Mouse (Mus musculus) intestine, embryonic 16.5 days (tissue): Measurements from ENCODE around the gene Crispld2. TPM values are rescaled to one million over a fixed set of nuclear protein-coding genes. Genes with fewer than 3 reads are reported as not detected.

Source experiments
- ATAC-seq: fragments of 200-750 bp; cut with Nextera tagmentation; 2 replicates; pipeline ENCODE4 v1.8.0; 2017; ENCODE audit warnings: moderate TSS enrichment, moderate library complexity
- H3K27ac ChIP-seq: fragments of 300-500 bp; sonication (generic); 2 replicates; pipeline ENCODE4 v1.5.1; 2014; ENCODE audit warnings: mild to moderate bottlenecking, low read length
- H3K27me3 ChIP-seq: fragments of 300-500 bp; sonication (generic); replicated peaks from 2 replicates; pipeline ENCODE4 v1.6.1; 2014; ENCODE audit warnings: low read length, control low read depth, mixed read lengths; ENCODE audit not compliant: control insufficient read depth, insufficient read depth
- H3K36me3 ChIP-seq: fragments of 300-500 bp; sonication (generic); 2 replicates; pipeline ENCODE4 v1.6.1; 2014; ENCODE audit warnings: low read length, control low read depth; ENCODE audit not compliant: control insufficient read depth, insufficient read depth
- H3K4me1 ChIP-seq: fragments of 300-500 bp; sonication (generic); 2 replicates; pipeline ENCODE4 v1.6.1; 2014; ENCODE audit warnings: low read length, control low read depth, mixed read lengths; ENCODE audit not compliant: control insufficient read depth, insufficient read depth
- H3K4me2 ChIP-seq: fragments of 300-500 bp; sonication (generic); 2 replicates; pipeline ENCODE4 v1.6.1; 2014; ENCODE audit warnings: low read depth, low read length, control low read depth
- H3K4me3 ChIP-seq: fragments of 300-500 bp; sonication (generic); 2 replicates; pipeline ENCODE4 v1.5.1; 2014; ENCODE audit warnings: mild to moderate bottlenecking, low read length
- H3K9ac ChIP-seq: fragments of 300-500 bp; sonication (generic); 2 replicates; pipeline ENCODE4 v1.6.1; 2014; ENCODE audit warnings: low read depth, low read length
- H3K9me3 ChIP-seq: fragments of 300-500 bp; sonication (generic); 2 replicates; pipeline ENCODE4 v1.6.1; 2016; ENCODE audit warnings: low read length, control low read depth; ENCODE audit not compliant: control insufficient read depth
- WGBS: fragments of 180-500 bp; shearing (Covaris S2); extraction: QIAGEN DNeasy Blood & Tissue Kit; methylation state at CpG from one replicate; pipeline ENCODE4 v1.1.7; 2014; 5-methylcytosine and 5-hydroxymethylcytosine counted together
- polyA plus RNA-seq: library from polyadenylated mRNA; unstranded; fragments of >200 nt; fragmentation: Nextera tagmentation; extraction: Ambion mirVana; gene quantifications from 2 replicates; pipeline ENCODE4 v1.2.1, GENCODE M21; 2015

Crispld2 gene
- polyA plus RNA-seq, 1 experiment from 2014 or later = 23.1 TPM

DNA sequence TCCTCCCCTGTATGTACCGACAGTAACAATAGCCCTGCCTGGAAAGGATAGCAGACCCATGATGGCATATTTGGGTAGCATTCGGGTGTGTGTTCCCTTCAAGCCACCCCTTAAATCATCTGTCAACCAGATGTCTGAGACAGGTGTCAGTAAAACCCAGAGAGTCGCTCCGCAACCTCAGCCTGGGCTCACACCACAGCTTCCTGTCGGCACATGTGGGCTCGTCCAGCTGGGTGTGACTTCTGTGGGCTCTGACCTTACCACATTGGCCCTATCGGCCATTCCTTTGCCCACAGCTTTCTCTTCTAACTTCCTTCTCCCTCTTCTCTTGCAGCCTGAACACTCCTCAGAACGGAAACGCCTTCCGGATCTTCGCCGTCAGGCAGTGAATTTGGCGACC, 57.7 kb downstream of the Crispld2 start:
- no peak overlapping the region for H3K4me3 ChIP-seq
- no peaks in the 10 kb centered on the region for H3K4me1 ChIP-seq
- H3K9me3 ChIP-seq = no peaks in the 10 kb centered on the region
- H3K27me3 ChIP-seq = no peaks in the 10 kb centered on the region
- no peak overlapping the region for H3K4me2 ChIP-seq
- no peak for ATAC-seq
- WGBS = 87% methylated on average over 13 of the region's 13 CpGs
- H3K9ac ChIP-seq = no peak overlapping the region
- no peak overlapping the region for H3K27ac ChIP-seq
- H3K36me3 ChIP-seq = no peaks in the 10 kb centered on the region

GRCm38 (mm10) chr8:120050376-120050775, 58.1 kb downstream of the Crispld2 start:
- H3K27me3 ChIP-seq = no peaks in the 10 kb centered on the region
- no peaks in the 10 kb centered on the region for H3K4me1 ChIP-seq
- H3K27ac ChIP-seq = no peak overlapping the region
- no peak for ATAC-seq
- no peak overlapping the region for H3K9ac ChIP-seq
- H3K4me3 ChIP-seq = no peak overlapping the region
- H3K9me3 ChIP-seq = no peaks in the 10 kb centered on the region
- H3K36me3 ChIP-seq = no peaks in the 10 kb centered on the region
- no peak overlapping the region for H3K4me2 ChIP-seq
- WGBS = 85% methylated on average over 10 of the region's 10 CpGs

GRCm38 (mm10) chr8:120051006-120051405, 58.8 kb downstream of the Crispld2 start:
- H3K36me3 ChIP-seq = no peaks in the 10 kb centered on the region
- H3K4me2 ChIP-seq = no peak overlapping the region
- no peaks in the 10 kb centered on the region for H3K4me1 ChIP-seq
- no peak for ATAC-seq
- no peak overlapping the region for H3K9ac ChIP-seq
- H3K27me3 ChIP-seq = no peaks in the 10 kb centered on the region
- H3K4me3 ChIP-seq = no peak overlapping the region
- H3K27ac ChIP-seq = no peak overlapping the region
- 54% methylated on average over 4 of the region's 4 CpGs for WGBS
- H3K9me3 ChIP-seq = no peaks in the 10 kb centered on the region

DNA sequence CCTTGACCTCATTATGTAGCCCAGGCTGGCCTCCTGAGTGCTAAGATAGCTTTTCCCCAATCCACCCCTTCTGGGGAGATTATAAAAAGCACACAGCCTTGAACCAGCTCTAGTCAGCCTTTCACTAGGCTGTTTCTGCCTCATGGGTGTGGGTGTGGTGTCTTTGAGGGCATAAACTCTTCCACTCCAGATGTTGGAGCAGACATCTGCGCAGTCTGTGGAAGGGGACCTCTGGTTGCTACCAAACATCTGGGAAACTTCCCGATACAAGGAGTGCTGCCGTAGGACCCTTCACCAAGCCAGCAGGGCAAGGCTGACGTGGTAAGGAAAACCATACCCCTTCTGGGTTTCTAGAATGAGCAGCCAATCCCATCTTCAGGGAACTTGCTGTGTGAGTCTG, 59.7 kb downstream of the Crispld2 start:
- Histone ChIP-seq H3K9me3 (no peaks in the 10 kb centered on the region), H3K9ac (no peak overlapping the region), H3K4me3 (no peak overlapping the region), H3K27me3 (no peaks in the 10 kb centered on the region), H3K27ac (no peak overlapping the region), H3K36me3 (no peaks in the 10 kb centered on the region), H3K4me1 (no peaks in the 10 kb centered on the region), H3K4me2 (no peak overlapping the region)
- WGBS = 83% methylated on average over 4 of the region's 4 CpGs
- ATAC-seq = no peak

- no peak for ATAC-seq
Measured at GRCm38 (mm10) chr8:120052318-120052717, 60.1 kb downstream of the Crispld2 start.

GRCm38 (mm10) chr8:120054833-120055232, 62.6 kb downstream of the Crispld2 start:
- H3K4me3 ChIP-seq = no peak overlapping the region
- H3K4me1 ChIP-seq = no peaks in the 10 kb centered on the region
- H3K27me3 ChIP-seq = no peaks in the 10 kb centered on the region
- no peaks in the 10 kb centered on the region for H3K36me3 ChIP-seq
- no peak overlapping the region for H3K27ac ChIP-seq
- ATAC-seq = no peak
- WGBS = 91% methylated on average over 3 of the region's 3 CpGs
- no peak overlapping the region for H3K4me2 ChIP-seq
- no peaks in the 10 kb centered on the region for H3K9me3 ChIP-seq
- no peak overlapping the region for H3K9ac ChIP-seq

More at GRCm38 (mm10) chr8:120052318-120052717, 60.1 kb downstream of the Crispld2 start:
- no peaks in the 10 kb centered on the region for H3K4me1 ChIP-seq
- H3K9ac ChIP-seq = no peak overlapping the region
- no peaks in the 10 kb centered on the region for H3K36me3 ChIP-seq
- WGBS = 74% methylated on average over 8 of the region's 8 CpGs
- no peaks in the 10 kb centered on the region for H3K9me3 ChIP-seq
- H3K4me3 ChIP-seq = no peak overlapping the region
- H3K4me2 ChIP-seq = no peak overlapping the region
- H3K27ac ChIP-seq = no peak overlapping the region
- no peaks in the 10 kb centered on the region for H3K27me3 ChIP-seq

GRCm38 (mm10) chr8:120057078-120057477, 64.8 kb downstream of the Crispld2 start:
- H3K27ac ChIP-seq = no peak overlapping the region
- ATAC-seq = no peak
- no peaks in the 10 kb centered on the region for H3K36me3 ChIP-seq
- H3K9ac ChIP-seq = no peak overlapping the region
- no peaks in the 10 kb centered on the region for H3K4me1 ChIP-seq
- H3K4me2 ChIP-seq = no peak overlapping the region
- WGBS = 66% methylated on average over 2 of the region's 2 CpGs
- H3K9me3 ChIP-seq = no peaks in the 10 kb centered on the region
- H3K4me3 ChIP-seq = no peak overlapping the region
- no peaks in the 10 kb centered on the region for H3K27me3 ChIP-seq

DNA sequence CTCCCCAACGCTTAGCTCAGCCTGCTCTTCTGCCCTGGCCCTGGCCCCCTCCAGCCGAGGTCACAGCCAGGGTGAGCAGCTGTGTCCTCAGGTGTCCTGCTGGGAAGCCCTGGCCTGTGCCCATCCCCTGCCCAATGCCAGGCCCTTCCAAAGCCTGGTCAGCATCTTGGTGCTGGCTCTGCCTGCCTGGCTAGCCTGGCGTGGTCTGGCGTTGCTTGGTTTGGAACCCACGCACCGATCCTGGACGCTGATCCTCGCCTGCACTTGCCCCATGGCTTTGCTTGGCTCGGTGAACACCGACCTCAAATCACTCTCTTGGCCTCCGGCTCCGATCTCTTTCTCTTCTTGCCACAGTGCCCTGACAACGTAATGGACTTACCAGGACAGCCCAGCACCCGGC, 70.5 kb downstream of the Crispld2 start:
- H3K36me3 ChIP-seq = no peaks in the 10 kb centered on the region
- no peak for ATAC-seq

DNA sequence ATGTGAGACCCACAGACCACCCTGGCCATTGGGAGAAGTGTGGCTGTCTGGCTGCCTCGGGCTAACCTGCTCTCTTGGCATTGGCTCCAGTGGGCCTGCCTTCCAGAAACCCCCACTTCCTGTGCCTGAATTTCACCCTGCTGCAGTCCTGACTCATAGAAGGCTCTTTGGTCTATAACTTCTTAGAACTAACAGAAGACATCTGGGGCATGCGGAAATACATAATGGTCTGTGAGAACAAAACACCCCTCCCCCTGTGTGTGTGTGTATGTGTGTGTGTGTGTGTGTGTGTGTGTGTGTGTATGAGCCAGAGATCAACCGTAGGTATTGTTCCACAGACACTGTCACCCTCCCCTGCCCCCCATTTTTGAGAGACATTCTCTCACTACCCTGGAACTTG, 71.1 kb downstream of the Crispld2 start:
- H3K9ac ChIP-seq = no peak overlapping the region
- no peaks in the 10 kb centered on the region for H3K9me3 ChIP-seq
- no peaks in the 10 kb centered on the region for H3K36me3 ChIP-seq
- H3K27ac ChIP-seq = no peak overlapping the region
- no peak for ATAC-seq
- no peaks in the 10 kb centered on the region for H3K4me1 ChIP-seq
- no peaks in the 10 kb centered on the region for H3K27me3 ChIP-seq
- 70% methylated on average over 3 of the region's 3 CpGs for WGBS
- H3K4me2 ChIP-seq = no peak overlapping the region
- no peak overlapping the region for H3K4me3 ChIP-seq

More for the DNA sequence above, 70.5 kb downstream of the Crispld2 start:
- H3K4me2 ChIP-seq = no peak overlapping the region
- no peak overlapping the region for H3K9ac ChIP-seq
- no peak overlapping the region for H3K4me3 ChIP-seq
- no peak overlapping the region for H3K27ac ChIP-seq
- H3K4me1 ChIP-seq = no peaks in the 10 kb centered on the region
- H3K9me3 ChIP-seq = no peaks in the 10 kb centered on the region
- WGBS = 91% methylated on average over 14 of the region's 14 CpGs
- H3K27me3 ChIP-seq = no peaks in the 10 kb centered on the region

DNA sequence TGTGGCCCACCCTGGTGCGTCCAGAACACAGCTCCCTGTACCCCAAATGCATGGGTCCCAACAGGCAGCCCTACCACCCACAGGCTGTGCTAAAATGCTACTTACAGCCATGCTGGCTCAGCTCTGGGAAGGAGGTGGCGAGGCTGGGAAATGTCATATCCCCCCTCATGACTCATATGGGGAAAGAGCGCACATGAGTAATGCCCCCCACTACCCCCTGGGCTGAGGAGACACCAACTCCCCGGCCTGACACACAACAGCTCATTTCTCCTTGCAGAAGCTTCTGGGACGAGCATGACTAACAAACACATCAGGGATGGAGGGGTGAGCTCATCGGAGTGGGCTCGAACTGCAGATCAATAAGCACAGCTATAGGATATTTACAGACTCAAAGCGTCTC, 73.4 kb downstream of the Crispld2 start:
- H3K36me3 ChIP-seq = no peaks in the 10 kb centered on the region
- H3K9me3 ChIP-seq = no peaks in the 10 kb centered on the region
- no peaks in the 10 kb centered on the region for H3K27me3 ChIP-seq
- no peak for ATAC-seq
- no peak overlapping the region for H3K4me3 ChIP-seq
- H3K4me2 ChIP-seq = no peak overlapping the region
- no peak overlapping the region for H3K27ac ChIP-seq
- H3K4me1 ChIP-seq = no peaks in the 10 kb centered on the region
- no peak overlapping the region for H3K9ac ChIP-seq
- 89% methylated on average over 8 of the region's 8 CpGs for WGBS
